Mouse (Mus musculus): ENCODE data around the gene Mboat1. TPM values are rescaled to one million over a fixed set of nuclear protein-coding genes. Genes with fewer than 3 reads are reported as not detected.

Gene Mboat1
- 6.4 and 7.4 TPM in 2 replicates for polyA plus RNA-seq (2014; fragmentation: Nextera tagmentation; extraction: Ambion mirVana)

- H3K36me3 ChIP-seq (ENCODE audit: control insufficient read depth, insufficient read depth, low read length), result no peaks in the 10 kb centered on the region
- peak within 1 kb of the TSS; percentile 53 for H3K4me3 ChIP-seq (ENCODE audit: low read depth, low read length)
- H3K9ac ChIP-seq (ENCODE audit: low read depth, low read length), result peak within 1 kb of the TSS; percentile 58
- peak within 1 kb of the TSS; percentile 87 for H3K4me2 ChIP-seq (replicated peaks; ENCODE audit: low read depth, low read length)
- peak; percentile 73 for DNase-seq (ENCODE audit: low spot score)
- H3K27me3 ChIP-seq (ENCODE audit: control insufficient read depth, insufficient read depth, low read length), result peaks cover 4% of the 10 kb centered on the region
- peak; percentile 94 for ATAC-seq (ENCODE audit: low FRiP score)
- H3K4me1 ChIP-seq (replicated peaks; ENCODE audit: control insufficient read depth, insufficient read depth, low read length), result no peaks in the 10 kb centered on the region
- no peaks in the 10 kb centered on the region for H3K9me3 ChIP-seq (ENCODE audit: control insufficient read depth, low read length)
- under 1% methylated on average over 37 of the region's 55 CpGs for WGBS
- no peak within 1 kb of the TSS for H3K27ac ChIP-seq (ENCODE audit: low read depth, low read length)
Measured at GRCm38 (mm10) chr13:30136243-30136922, at the start of gene Mboat1. TSS of gene Mboat1 (plus strand) at chr13:30136489.

GRCm38 (mm10) chr13:30093086-30093485, 43.2 kb upstream of the Mboat1 start:
- Histone ChIP-seq H3K4me1 (replicated peaks; ENCODE audit: control insufficient read depth, insufficient read depth, low read length) (no peaks in the 10 kb centered on the region), H3K36me3 (ENCODE audit: control insufficient read depth, insufficient read depth, low read length) (no peaks in the 10 kb centered on the region), H3K9ac (ENCODE audit: low read depth, low read length) (no peak overlapping the region), H3K4me2 (replicated peaks; ENCODE audit: low read depth, low read length) (no peak overlapping the region), H3K27me3 (ENCODE audit: control insufficient read depth, insufficient read depth, low read length) (no peaks in the 10 kb centered on the region), H3K9me3 (ENCODE audit: control insufficient read depth, low read length) (no peaks in the 10 kb centered on the region), H3K27ac (ENCODE audit: low read depth, low read length) (no peak overlapping the region), H3K4me3 (ENCODE audit: low read depth, low read length) (no peak overlapping the region)
- 46% methylated on average over 2 of the region's 2 CpGs for WGBS
- DNase-seq (ENCODE audit: low spot score), result no peak
- no peak for ATAC-seq (ENCODE audit: low FRiP score)

GRCm38 (mm10) chr13:30095851-30096250, 40.4 kb upstream of the Mboat1 start:
- no peaks in the 10 kb centered on the region for H3K9me3 ChIP-seq (ENCODE audit: control insufficient read depth, low read length)
- no peaks in the 10 kb centered on the region for H3K4me1 ChIP-seq (replicated peaks; ENCODE audit: control insufficient read depth, insufficient read depth, low read length)
- no peak overlapping the region for H3K27ac ChIP-seq (ENCODE audit: low read depth, low read length)
- no peak overlapping the region for H3K4me2 ChIP-seq (replicated peaks; ENCODE audit: low read depth, low read length)
- WGBS, result 87% methylated on average over 4 of the region's 4 CpGs
- ATAC-seq (ENCODE audit: low FRiP score) (no peak), DNase-seq (ENCODE audit: low spot score) (no peak)
- no peak overlapping the region for H3K9ac ChIP-seq (ENCODE audit: low read depth, low read length)
- no peaks in the 10 kb centered on the region for H3K27me3 ChIP-seq (ENCODE audit: control insufficient read depth, insufficient read depth, low read length)
- H3K36me3 ChIP-seq (ENCODE audit: control insufficient read depth, insufficient read depth, low read length), result no peaks in the 10 kb centered on the region
- no peak overlapping the region for H3K4me3 ChIP-seq (ENCODE audit: low read depth, low read length)

GRCm38 (mm10) chr13:30096536-30096935, 39.8 kb upstream of the Mboat1 start:
- Histone ChIP-seq H3K4me1 (replicated peaks; ENCODE audit: control insufficient read depth, insufficient read depth, low read length) (no peaks in the 10 kb centered on the region), H3K9ac (ENCODE audit: low read depth, low read length) (no peak overlapping the region), H3K4me3 (ENCODE audit: low read depth, low read length) (no peak overlapping the region), H3K27ac (ENCODE audit: low read depth, low read length) (no peak overlapping the region), H3K9me3 (ENCODE audit: control insufficient read depth, low read length) (no peaks in the 10 kb centered on the region), H3K27me3 (ENCODE audit: control insufficient read depth, insufficient read depth, low read length) (no peaks in the 10 kb centered on the region), H3K4me2 (replicated peaks; ENCODE audit: low read depth, low read length) (no peak overlapping the region), H3K36me3 (ENCODE audit: control insufficient read depth, insufficient read depth, low read length) (no peaks in the 10 kb centered on the region)
- DNase-seq (ENCODE audit: low spot score), result no peak
- ATAC-seq (ENCODE audit: low FRiP score), result no peak
- 59% methylated on average over 4 of the region's 4 CpGs for WGBS

GRCm38 (mm10) chr13:30109001-30109600, 27.2 kb upstream of the Mboat1 start:
- no peaks in the 10 kb centered on the region for H3K4me1 ChIP-seq (replicated peaks; ENCODE audit: control insufficient read depth, insufficient read depth, low read length)
- ATAC-seq (ENCODE audit: low FRiP score), result no peak

GRCm38 (mm10) chr13:30115792-30116191, 20.5 kb upstream of the Mboat1 start:
- Histone ChIP-seq H3K36me3 (ENCODE audit: control insufficient read depth, insufficient read depth, low read length) (no peaks in the 10 kb centered on the region), H3K27me3 (ENCODE audit: control insufficient read depth, insufficient read depth, low read length) (no peaks in the 10 kb centered on the region), H3K4me2 (replicated peaks; ENCODE audit: low read depth, low read length) (no peak overlapping the region), H3K4me1 (replicated peaks; ENCODE audit: control insufficient read depth, insufficient read depth, low read length) (no peaks in the 10 kb centered on the region), H3K27ac (ENCODE audit: low read depth, low read length) (no peak overlapping the region), H3K4me3 (ENCODE audit: low read depth, low read length) (no peak overlapping the region), H3K9ac (ENCODE audit: low read depth, low read length) (no peak overlapping the region), H3K9me3 (ENCODE audit: control insufficient read depth, low read length) (no peaks in the 10 kb centered on the region)
- no peak for DNase-seq (ENCODE audit: low spot score)
- no peak for ATAC-seq (ENCODE audit: low FRiP score)
- WGBS, result 85% methylated on average over 5 of the region's 5 CpGs

More at GRCm38 (mm10) chr13:30109001-30109600, 27.2 kb upstream of the Mboat1 start:
- no peaks in the 10 kb centered on the region for H3K27me3 ChIP-seq (ENCODE audit: control insufficient read depth, insufficient read depth, low read length)
- H3K36me3 ChIP-seq (ENCODE audit: control insufficient read depth, insufficient read depth, low read length), result no peaks in the 10 kb centered on the region
- no peaks in the 10 kb centered on the region for H3K9me3 ChIP-seq (ENCODE audit: control insufficient read depth, low read length)
- no peak overlapping the region for H3K4me2 ChIP-seq (replicated peaks; ENCODE audit: low read depth, low read length)
- 89% methylated on average over 4 of the region's 4 CpGs for WGBS
- no peak overlapping the region for H3K27ac ChIP-seq (ENCODE audit: low read depth, low read length)
- H3K9ac ChIP-seq (ENCODE audit: low read depth, low read length), result no peak overlapping the region
- no peak for DNase-seq (ENCODE audit: low spot score)
- H3K4me3 ChIP-seq (ENCODE audit: low read depth, low read length), result no peak overlapping the region

- Histone ChIP-seq H3K4me1 (replicated peaks; ENCODE audit: control insufficient read depth, insufficient read depth, low read length) (no peaks in the 10 kb centered on the region), H3K27ac (ENCODE audit: low read depth, low read length) (no peak overlapping the region), H3K9ac (ENCODE audit: low read depth, low read length) (no peak overlapping the region), H3K4me3 (ENCODE audit: low read depth, low read length) (peak overlapping the region; percentile 53; the same call in 1 of the 2 replicates), H3K9me3 (ENCODE audit: control insufficient read depth, low read length) (no peaks in the 10 kb centered on the region), H3K36me3 (ENCODE audit: control insufficient read depth, insufficient read depth, low read length) (no peaks in the 10 kb centered on the region), H3K27me3 (ENCODE audit: control insufficient read depth, insufficient read depth, low read length) (peaks cover 4% of the 10 kb centered on the region), H3K4me2 (replicated peaks; ENCODE audit: low read depth, low read length) (peak overlapping the region; percentile 87)
- WGBS, result 29% methylated on average over 13 of the region's 13 CpGs
- ATAC-seq (ENCODE audit: low FRiP score), result no peak
- DNase-seq (ENCODE audit: low spot score), result peak; percentile 16
Measured at GRCm38 (mm10) chr13:30136923-30137629, 787 bp downstream of the Mboat1 start.

- no peak overlapping the region for H3K4me3 ChIP-seq (ENCODE audit: low read depth, low read length)
- no peak overlapping the region for H3K27ac ChIP-seq (ENCODE audit: low read depth, low read length)
- no peaks in the 10 kb centered on the region for H3K36me3 ChIP-seq (ENCODE audit: control insufficient read depth, insufficient read depth, low read length)
- WGBS, result 88% methylated on average over 6 of the region's 6 CpGs
- H3K4me2 ChIP-seq (replicated peaks; ENCODE audit: low read depth, low read length), result no peak overlapping the region
- H3K27me3 ChIP-seq (ENCODE audit: control insufficient read depth, insufficient read depth, low read length), result peaks cover 4% of the 10 kb centered on the region
- H3K4me1 ChIP-seq (replicated peaks; ENCODE audit: control insufficient read depth, insufficient read depth, low read length), result no peaks in the 10 kb centered on the region
- H3K9me3 ChIP-seq (ENCODE audit: control insufficient read depth, low read length), result no peaks in the 10 kb centered on the region
- DNase-seq (ENCODE audit: low spot score) (no peak), ATAC-seq (ENCODE audit: low FRiP score) (no peak)
- no peak overlapping the region for H3K9ac ChIP-seq (ENCODE audit: low read depth, low read length)
Measured at GRCm38 (mm10) chr13:30137951-30138350, 1.7 kb downstream of the Mboat1 start.
